Mouse (Mus musculus) limb, embryonic 12.5 days (tissue): ENCODE measurements around the gene Ptprk. TPM values are rescaled to one million over a fixed set of nuclear protein-coding genes. Genes with fewer than 3 reads are reported as not detected.

Experiments used
- ATAC-seq: fragments of 200-750 bp; cut with Nextera tagmentation; 2 replicates; pipeline ENCODE4 v1.8.0; 2017; ENCODE audit warnings: low read depth, moderate TSS enrichment; ENCODE audit not compliant: insufficient number of reproducible peaks, insufficient read depth, low FRiP score, low TSS enrichment
- H3K27ac ChIP-seq: fragments of 300-500 bp; sonication (generic); 2 replicates; pipeline ENCODE4 v1.5.1; 2016; ENCODE audit warnings: mild to moderate bottlenecking, moderate library complexity
- H3K27me3 ChIP-seq: fragments of 300-500 bp; sonication (generic); 2 replicates; pipeline ENCODE4 v1.6.1; 2016; ENCODE audit warnings: mild to moderate bottlenecking, moderate library complexity
- H3K36me3 ChIP-seq: fragments of 300-500 bp; sonication (generic); 2 replicates; pipeline ENCODE4 v1.6.1; 2016; ENCODE audit warnings: mild to moderate bottlenecking, moderate library complexity
- H3K4me1 ChIP-seq: fragments of 300-500 bp; sonication (generic); replicated peaks from 2 replicates; pipeline ENCODE4 v1.6.1; 2016
- H3K4me2 ChIP-seq: fragments of 300-500 bp; sonication (generic); 2 replicates; pipeline ENCODE4 v1.6.1; 2016; ENCODE audit warnings: mild to moderate bottlenecking, moderate library complexity
- H3K4me3 ChIP-seq: fragments of 300-500 bp; sonication (generic); replicated peaks from 2 replicates; pipeline ENCODE4 v1.5.1; 2016; ENCODE audit warnings: mild to moderate bottlenecking
- H3K9ac ChIP-seq: fragments of 300-500 bp; sonication (generic); replicated peaks from 2 replicates; pipeline ENCODE4 v1.6.1; 2016; ENCODE audit warnings: mild to moderate bottlenecking, moderate library complexity
- H3K9me3 ChIP-seq: fragments of 300-500 bp; sonication (generic); 2 replicates; pipeline ENCODE4 v1.6.1; 2016; ENCODE audit warnings: mild to moderate bottlenecking, moderate library complexity
- WGBS: fragments of 180-500 bp; shearing (Covaris S2); methylation state at CpG from one replicate; pipeline ENCODE4 v1.1.7; 2016; 5-methylcytosine and 5-hydroxymethylcytosine counted together
- polyA plus RNA-seq: library from polyadenylated mRNA; unstranded; fragments of >200 nt; fragmentation: Nextera tagmentation; extraction: Ambion mirVana; gene quantifications from 2 replicates; pipeline ENCODE4 v1.2.1, GENCODE M21; 2016

Ptprk gene
- polyA plus RNA-seq, 1 experiment from 2014 or later: 44.8 TPM

DNA sequence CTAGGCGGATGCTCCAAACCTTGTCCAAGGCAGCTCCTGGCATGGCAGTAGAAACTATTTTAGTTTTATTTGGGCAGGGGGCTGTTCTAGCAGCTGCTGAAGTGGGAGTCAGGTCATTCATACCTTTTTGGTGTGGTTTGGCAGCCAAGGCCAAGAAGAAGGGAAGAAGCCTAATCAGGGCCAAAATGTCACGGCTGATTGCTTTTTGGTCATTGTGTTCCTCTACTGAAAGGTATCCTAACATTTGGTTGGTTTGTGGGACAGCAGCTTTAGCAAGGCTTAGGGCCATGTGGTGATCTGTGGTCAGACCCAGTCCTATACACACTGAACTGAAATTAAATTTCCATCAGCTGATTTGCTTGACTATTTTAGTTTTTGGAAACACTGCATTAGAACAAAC, 6.6 kb downstream of the Ptprk start:
- WGBS: 92% methylated on average over 2 of the region's 2 CpGs

DNA sequence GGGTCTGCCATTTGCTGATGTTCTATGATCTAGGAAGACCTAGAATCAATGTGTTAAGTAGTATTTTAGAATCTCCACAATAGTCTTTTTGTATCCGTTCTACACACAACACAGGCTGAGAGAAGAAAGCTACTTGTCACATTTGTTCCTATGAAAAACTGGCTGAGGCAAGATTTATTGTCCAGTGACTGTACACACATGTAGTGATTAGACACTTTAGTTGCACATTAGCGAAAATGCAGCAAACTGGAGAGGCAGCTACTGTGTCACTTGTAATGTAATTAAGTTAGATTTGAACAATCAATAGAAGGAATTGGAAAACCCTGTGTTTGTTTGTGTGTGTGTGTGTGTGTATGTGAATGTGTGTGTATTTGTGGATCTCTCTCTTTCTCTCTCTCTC, 8.6 kb downstream of the Ptprk start:
- no peak overlapping the region for H3K4me2 ChIP-seq
- ATAC-seq: no peak
- WGBS: 69% methylated on average over 2 of the region's 2 CpGs
- no peaks in the 10 kb centered on the region for H3K27me3 ChIP-seq
- no peak overlapping the region for H3K4me3 ChIP-seq
- no peaks in the 10 kb centered on the region for H3K36me3 ChIP-seq
- H3K4me1 ChIP-seq: peaks cover 15% of the 10 kb centered on the region
- no peak overlapping the region for H3K27ac ChIP-seq
- H3K9me3 ChIP-seq: no peaks in the 10 kb centered on the region
- no peak overlapping the region for H3K9ac ChIP-seq

More for the DNA sequence above, 6.6 kb downstream of the Ptprk start:
- no peaks in the 10 kb centered on the region for H3K27me3 ChIP-seq
- H3K4me1 ChIP-seq: peaks cover 16% of the 10 kb centered on the region; the same call in 1 of the 2 replicates
- no peak overlapping the region for H3K4me3 ChIP-seq
- ATAC-seq: no peak
- no peak overlapping the region for H3K27ac ChIP-seq
- H3K9ac ChIP-seq: no peak overlapping the region
- H3K9me3 ChIP-seq: no peaks in the 10 kb centered on the region
- no peak overlapping the region for H3K4me2 ChIP-seq
- no peaks in the 10 kb centered on the region for H3K36me3 ChIP-seq

DNA sequence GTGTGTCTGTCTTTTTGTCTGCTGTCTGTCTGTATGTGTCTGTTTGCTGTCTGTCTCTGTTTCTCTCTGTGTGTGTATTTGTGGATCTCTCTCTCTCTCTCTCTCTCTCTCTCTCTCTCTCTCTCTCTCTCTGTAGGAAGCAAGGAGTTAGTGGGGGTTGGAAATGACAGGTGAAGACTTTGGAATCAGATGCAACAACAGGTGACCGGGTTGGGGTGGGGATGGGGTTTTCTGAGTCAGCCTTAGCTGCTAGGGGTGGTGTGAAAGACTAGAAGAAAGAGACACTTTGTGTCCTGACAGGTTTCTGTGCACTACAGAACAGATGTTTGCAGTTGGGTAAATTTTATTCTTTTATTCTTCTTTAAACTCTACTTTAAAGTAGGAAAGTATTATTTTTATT, 9.0 kb downstream of the Ptprk start:
- Histone ChIP-seq H3K36me3 (no peaks in the 10 kb centered on the region), H3K4me3 (no peak overlapping the region), H3K27ac (no peak overlapping the region), H3K4me1 (peaks cover 11% of the 10 kb centered on the region), H3K9ac (no peak overlapping the region), H3K27me3 (no peaks in the 10 kb centered on the region), H3K4me2 (no peak overlapping the region), H3K9me3 (no peaks in the 10 kb centered on the region)
- ATAC-seq: no peak
- WGBS: 50% methylated on average over 1 of the region's 1 CpGs

DNA sequence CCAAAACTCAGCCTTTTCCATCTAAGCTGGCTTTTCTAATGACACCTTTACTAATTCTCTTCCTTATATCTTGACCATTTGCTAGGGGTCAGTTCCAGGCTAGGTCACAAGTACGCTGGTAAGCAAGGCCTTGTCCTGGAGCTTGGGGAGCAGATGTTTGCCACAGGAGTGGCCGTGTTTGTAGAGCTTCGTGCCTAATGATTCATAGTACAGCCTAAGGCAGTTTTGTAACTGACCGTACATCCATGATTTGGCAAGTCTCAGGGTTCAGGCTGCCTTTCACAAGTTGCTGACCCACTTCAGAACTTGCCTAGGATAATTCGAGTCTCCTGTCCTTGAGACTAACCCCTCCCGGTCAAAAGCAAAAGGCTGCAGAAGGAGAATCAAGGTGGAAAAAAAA, 12.7 kb downstream of the Ptprk start:
- Histone ChIP-seq H3K27me3 (no peaks in the 10 kb centered on the region), H3K4me2 (no peak overlapping the region), H3K4me3 (no peak overlapping the region), H3K36me3 (no peaks in the 10 kb centered on the region), H3K9ac (no peak overlapping the region), H3K27ac (no peak overlapping the region), H3K9me3 (no peaks in the 10 kb centered on the region), H3K4me1 (peaks cover 13% of the 10 kb centered on the region)
- ATAC-seq: no peak
- WGBS: 48% methylated on average over 6 of the region's 6 CpGs

- Histone ChIP-seq H3K4me3 (no peak overlapping the region), H3K36me3 (no peaks in the 10 kb centered on the region), H3K4me1 (peaks cover 13% of the 10 kb centered on the region), H3K27ac (no peak overlapping the region), H3K4me2 (no peak overlapping the region), H3K9me3 (no peaks in the 10 kb centered on the region), H3K27me3 (no peaks in the 10 kb centered on the region), H3K9ac (no peak overlapping the region)
- ATAC-seq: no peak
- 82% methylated on average over 3 of the region's 3 CpGs for WGBS
Observed at GRCm38 (mm10) chr10:28087749-28088148, 13.1 kb downstream of the Ptprk start.

- peaks cover 17% of the 10 kb centered on the region for H3K4me1 ChIP-seq
- H3K36me3 ChIP-seq: no peaks in the 10 kb centered on the region
- no peaks in the 10 kb centered on the region for H3K9me3 ChIP-seq
- H3K4me2 ChIP-seq: no peak overlapping the region
- H3K27me3 ChIP-seq: no peaks in the 10 kb centered on the region
- H3K27ac ChIP-seq: no peak overlapping the region
- no peak for ATAC-seq
- no peak overlapping the region for H3K9ac ChIP-seq
- H3K4me3 ChIP-seq: no peak overlapping the region
Observed at GRCm38 (mm10) chr10:28096007-28096406, 21.4 kb downstream of the Ptprk start.

GRCm38 (mm10) chr10:28097637-28098036, 23.0 kb downstream of the Ptprk start:
- 11% methylated on average over 7 of the region's 7 CpGs for WGBS
- H3K9ac ChIP-seq: no peak overlapping the region
- H3K4me2 ChIP-seq: peak overlapping the region; percentile 30; the same call in 1 of the 2 replicates
- ATAC-seq: no peak
- H3K27me3 ChIP-seq: no peaks in the 10 kb centered on the region
- H3K4me3 ChIP-seq: no peak overlapping the region
- H3K27ac ChIP-seq: no peak overlapping the region
- H3K4me1 ChIP-seq: peaks cover 11% of the 10 kb centered on the region; the same call in 1 of the 2 replicates
- no peaks in the 10 kb centered on the region for H3K36me3 ChIP-seq
- H3K9me3 ChIP-seq: no peaks in the 10 kb centered on the region

- 55% methylated on average over 2 of the region's 2 CpGs for WGBS
Observed at GRCm38 (mm10) chr10:28098923-28099322, 24.3 kb downstream of the Ptprk start.

DNA sequence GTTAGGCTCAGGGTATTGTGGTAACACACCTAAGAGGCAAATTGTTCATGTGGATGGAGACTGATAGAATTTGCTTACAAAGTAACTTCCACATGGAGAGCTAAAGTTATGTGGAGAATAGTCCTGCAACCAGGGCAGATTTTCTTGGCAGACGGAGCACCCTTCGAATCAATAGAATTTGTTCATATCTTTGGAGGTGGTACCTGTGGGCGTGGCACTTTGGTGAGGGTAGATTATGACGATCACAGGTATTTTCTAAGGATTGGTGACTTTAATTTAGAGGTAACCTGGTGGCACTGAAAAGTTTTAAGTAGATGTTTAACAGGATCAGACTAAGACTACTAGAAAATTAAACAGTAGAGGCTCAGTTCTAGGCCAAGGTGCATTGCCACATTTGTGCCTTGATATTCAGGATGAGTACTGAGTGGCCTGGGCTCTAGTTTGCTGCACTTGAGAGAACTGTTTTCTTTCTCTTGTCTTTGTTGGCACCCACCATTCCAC, 28.8 kb downstream of the Ptprk start:
- Histone ChIP-seq H3K27ac (no peak overlapping the region), H3K4me1 (0 out of 2 replicates have a peak, but pooled peaks cover 2% of the 10 kb centered on the region), H3K9ac (no peak overlapping the region), H3K9me3 (no peaks in the 10 kb centered on the region), H3K4me3 (no peak overlapping the region), H3K27me3 (no peaks in the 10 kb centered on the region), H3K4me2 (no peak overlapping the region), H3K36me3 (no peaks in the 10 kb centered on the region)
- 90% methylated on average over 4 of the region's 4 CpGs for WGBS
- ATAC-seq: no peak

More at GRCm38 (mm10) chr10:28098923-28099322, 24.3 kb downstream of the Ptprk start:
- ATAC-seq: no peak
- no peak overlapping the region for H3K27ac ChIP-seq
- no peak overlapping the region for H3K4me3 ChIP-seq
- H3K4me2 ChIP-seq: no peak overlapping the region
- no peaks in the 10 kb centered on the region for H3K36me3 ChIP-seq
- H3K27me3 ChIP-seq: no peaks in the 10 kb centered on the region
- H3K9ac ChIP-seq: no peak overlapping the region
- no peaks in the 10 kb centered on the region for H3K9me3 ChIP-seq
- peaks cover 13% of the 10 kb centered on the region; the same call in 1 of the 2 replicates for H3K4me1 ChIP-seq

GRCm38 (mm10) chr10:28103924-28104323, 29.3 kb downstream of the Ptprk start:
- Histone ChIP-seq H3K9me3 (no peaks in the 10 kb centered on the region), H3K27ac (no peak overlapping the region), H3K4me3 (no peak overlapping the region), H3K36me3 (no peaks in the 10 kb centered on the region), H3K9ac (no peak overlapping the region), H3K27me3 (no peaks in the 10 kb centered on the region), H3K4me2 (no peak overlapping the region), H3K4me1 (0 out of 2 replicates have a peak, but pooled peaks cover 2% of the 10 kb centered on the region)
- ATAC-seq: no peak
- WGBS: 72% methylated on average over 2 of the region's 2 CpGs

DNA sequence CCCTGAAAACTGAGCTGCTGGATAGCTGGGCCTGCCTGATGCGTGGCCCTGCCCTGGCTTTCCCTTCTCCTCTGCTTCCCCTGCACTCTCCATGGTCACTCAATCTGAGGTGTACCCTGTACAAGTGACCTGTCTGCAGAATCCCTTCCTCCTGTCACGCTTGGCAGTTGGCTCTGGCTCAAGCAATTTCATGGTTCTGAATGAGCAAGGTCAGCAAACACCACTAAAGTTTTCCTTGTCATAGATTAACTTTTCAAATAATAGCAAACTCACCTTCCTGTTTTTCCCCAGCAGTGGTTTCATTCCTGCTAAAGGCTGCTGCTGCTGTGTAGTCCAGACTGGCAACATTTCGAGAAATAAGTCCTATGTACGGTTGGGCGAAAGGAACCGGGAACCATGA, 30.6 kb downstream of the Ptprk start:
- Histone ChIP-seq H3K4me1 (0 out of 2 replicates have a peak, but pooled peaks cover 2% of the 10 kb centered on the region), H3K36me3 (no peaks in the 10 kb centered on the region), H3K9me3 (no peaks in the 10 kb centered on the region), H3K27me3 (no peaks in the 10 kb centered on the region), H3K4me3 (no peak overlapping the region), H3K27ac (no peak overlapping the region), H3K4me2 (no peak overlapping the region), H3K9ac (no peak overlapping the region; the same call in 1 of the 2 replicates)
- 89% methylated on average over 6 of the region's 6 CpGs for WGBS
- ATAC-seq: no peak
